Mouse (Mus musculus) telencephalon, adult 2 months (tissue): Measurements from ENCODE around the gene Crygs.
A peak's percentile ranks its signal among the peaks of the same experiment; 100 is the strongest.
"Not testable (repeated sequence)": the region's sequence is repeated elsewhere in the genome, so short reads cannot be mapped to it uniquely, and the experiment has no call there.

ENCODE experiments used
- DNase-seq: peaks from one replicate; pipeline ENCODE4 v3.0.0-alpha.2; 2011; ENCODE audit warnings: low read depth, low spot score

Gene Crygs

DNA sequence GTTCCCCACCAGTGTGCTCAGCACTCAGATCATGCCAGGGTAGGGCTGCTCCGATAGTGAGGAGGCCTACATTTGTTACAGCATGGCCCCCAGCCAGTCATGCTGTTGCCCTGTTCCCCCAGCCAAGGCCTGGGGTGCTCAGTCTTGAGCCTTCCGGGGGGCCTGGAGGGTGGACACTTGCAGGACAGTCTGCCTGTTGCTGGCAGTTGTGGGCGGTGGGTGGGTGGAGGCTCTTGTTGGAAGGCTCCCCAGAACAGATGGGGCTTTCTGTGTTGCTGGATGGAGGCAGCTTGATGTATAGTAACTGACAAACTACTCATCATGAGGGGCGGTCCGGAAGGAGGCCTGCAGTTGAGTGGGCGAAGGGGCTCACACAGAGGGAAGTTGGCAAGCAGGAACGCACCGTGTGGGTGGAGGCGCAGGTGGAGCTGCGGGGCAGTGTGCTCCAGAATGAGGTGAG lies 21.4 kb downstream of the Crygs start:
- DNase-seq = peak; percentile 79

DNA sequence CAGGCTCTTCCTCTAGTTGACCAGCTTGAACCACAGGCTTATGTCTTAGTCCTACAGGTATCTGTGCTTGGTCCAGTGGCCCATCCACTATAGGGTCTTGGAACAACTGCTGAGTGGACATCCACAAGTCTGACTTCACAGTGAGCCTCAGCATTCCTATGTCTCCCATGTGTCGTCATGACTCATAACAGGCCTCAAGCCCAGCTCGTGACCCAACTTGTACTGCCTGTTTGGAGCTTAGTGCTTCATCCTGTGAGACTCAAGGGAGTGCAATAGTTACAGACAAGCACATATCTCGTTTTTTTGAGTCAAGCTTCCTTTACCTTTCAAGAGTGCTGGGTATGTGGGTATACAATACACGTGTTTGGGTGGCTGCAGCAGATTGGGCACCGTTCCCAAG lies 28.7 kb downstream of the Crygs start:
- DNase-seq = no peak

DNA sequence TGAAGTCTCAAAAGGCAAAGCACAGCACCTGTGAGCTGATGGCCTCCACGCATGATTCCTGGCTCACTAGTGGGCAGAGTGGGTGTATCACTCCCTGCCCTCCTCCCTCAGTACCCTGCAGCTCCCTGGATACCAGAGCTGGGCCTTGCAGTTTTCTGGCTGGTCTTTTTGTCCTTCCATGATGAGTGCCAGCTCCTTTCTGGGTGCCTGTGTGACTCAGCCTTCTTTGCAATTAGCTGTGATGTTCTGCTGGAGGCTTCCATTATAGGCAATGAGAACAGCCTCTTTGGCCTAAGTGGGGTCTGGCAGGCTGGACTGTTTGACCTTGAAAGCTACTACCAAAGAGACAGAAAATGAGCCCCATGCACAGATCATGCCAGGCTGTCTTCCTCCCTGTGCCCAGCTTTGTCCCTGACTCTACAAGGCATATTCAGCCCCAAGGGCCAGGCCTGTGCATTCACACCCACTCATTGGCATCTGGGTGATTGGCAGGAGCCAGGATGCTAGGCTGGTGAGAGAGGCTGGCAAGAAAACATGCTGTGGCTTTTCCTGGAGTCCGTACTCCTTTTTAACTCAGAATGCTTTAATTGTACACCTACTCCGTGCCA lies 32.0 kb downstream of the Crygs start:
- no peak for DNase-seq

DNA sequence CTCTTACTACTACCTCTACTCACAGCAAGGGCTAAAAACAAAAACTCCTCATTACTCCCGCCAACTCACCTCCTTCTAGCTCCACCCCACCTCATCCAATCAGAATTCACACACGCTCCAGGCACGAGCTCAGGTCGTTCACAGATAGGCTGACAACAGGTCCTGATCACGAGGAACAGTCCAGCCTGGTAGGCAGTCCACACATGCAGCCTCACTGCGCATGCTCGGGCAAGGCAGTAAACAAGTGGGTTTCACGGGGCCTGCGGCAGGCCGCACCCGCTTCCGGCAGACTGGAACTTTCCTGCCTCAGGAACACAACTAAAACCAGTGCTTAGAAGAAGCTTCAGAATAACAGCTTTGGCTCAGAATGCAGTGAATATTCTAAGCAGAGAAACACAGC lies 33.1 kb downstream of the Crygs start:
- not testable (repeated sequence) for DNase-seq

DNA sequence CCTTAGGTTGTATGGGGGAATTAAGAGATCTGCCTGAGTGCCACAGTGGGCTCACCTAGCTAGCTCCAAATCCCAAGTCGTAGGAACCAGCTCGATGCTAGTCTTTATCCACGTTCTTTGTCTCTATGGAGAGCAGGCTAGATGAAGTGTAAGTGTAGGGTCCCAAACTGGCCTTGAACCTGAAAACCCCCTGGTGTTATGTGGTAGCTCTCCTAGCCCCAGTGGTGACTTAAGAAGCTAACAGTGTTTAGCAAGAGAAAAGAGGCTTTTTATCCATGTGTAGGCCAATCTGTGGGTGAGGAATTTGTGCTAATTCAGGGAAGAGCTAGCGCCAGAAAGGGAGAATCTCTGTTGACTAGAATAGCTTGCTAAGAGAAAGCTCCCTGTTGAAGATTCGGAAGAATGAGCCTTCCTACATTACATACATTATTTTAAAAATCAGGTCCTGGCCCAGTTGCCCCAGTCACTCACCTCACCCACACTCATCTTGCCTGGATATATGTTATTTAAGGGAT lies 35.8 kb downstream of the Crygs start:
- DNase-seq = no peak

DNA sequence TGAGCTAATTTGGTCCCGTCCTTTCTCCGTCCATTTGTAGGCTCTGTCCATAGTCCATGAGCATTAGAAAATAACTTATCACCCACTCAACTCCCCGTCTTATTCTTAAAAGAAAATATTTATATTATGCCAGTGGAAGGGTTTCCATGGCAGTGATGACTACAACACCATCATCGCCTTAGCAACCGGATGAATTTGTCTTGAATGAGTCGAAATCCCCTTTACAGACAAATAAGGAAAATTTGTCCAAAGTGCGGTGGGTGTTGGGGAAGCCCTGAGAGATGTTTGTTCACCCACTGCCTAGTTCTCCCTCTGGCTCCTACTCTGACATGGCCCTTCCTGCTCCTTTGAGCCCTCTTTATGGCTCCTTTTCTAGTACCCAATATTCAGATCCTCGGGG lies 42.7 kb downstream of the Crygs start:
- no peak for DNase-seq

DNA sequence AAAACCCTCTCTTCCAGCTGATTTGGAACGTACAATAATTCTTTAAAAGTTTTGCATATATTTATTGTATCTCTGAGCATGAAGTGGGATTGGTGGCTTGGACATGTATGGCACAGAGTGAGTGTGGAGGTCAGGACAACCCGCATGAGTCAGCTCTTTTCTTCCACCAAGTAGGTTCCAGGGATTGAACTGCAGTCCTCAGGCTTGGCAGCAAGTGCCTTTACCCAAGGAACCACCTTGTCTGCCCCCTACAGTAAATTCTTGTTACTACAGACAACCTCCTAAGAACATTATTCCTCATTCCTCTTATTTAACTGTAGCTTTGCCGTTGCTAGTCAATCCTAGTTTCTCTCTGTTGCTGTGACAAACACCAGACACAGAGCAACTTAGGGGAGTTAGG lies 44.0 kb downstream of the Crygs start:
- no peak for DNase-seq

DNA sequence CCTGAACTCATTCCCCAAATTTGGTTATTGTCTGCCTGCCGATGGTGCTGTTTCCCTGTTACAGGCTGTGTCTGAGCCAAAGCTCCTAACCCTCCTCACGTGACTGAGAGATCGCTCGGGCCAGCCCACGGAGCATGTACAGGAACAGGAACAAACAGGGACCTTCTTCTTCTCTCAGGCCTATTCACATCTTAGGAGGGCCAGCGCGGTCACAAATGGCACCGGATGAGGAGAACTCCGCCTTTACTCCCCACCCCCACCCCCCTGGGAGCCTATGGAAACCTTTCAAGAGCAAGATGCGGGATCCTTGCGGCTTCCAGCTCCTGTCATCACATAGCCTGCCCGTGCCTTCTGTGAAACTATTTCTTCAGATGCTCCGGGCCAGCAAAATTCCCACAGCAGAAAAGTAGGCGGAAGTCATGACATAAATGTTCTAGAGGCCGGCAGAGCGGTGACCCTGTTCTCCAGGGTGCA lies 44.6 kb downstream of the Crygs start:
- no peak for DNase-seq

DNA sequence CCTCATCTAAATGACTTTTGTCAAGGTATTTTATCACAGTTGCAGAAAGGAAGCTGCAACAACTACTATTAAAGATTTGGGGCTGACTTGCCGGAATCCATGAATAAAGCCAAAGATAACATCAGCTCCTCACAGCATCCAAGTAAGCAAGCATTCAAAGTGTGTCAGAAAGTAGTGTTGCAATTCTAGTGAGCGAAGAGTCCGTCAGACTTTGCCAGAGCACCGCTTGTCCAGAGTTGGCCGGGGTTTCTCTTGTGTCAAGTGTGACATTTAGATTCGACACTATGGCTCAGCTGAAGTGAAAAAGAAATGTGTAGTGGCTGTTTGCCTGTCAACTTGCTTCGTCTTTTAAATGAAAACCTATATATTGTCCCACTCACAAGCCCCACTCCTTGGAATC lies 45.8 kb downstream of the Crygs start:
- no peak for DNase-seq
